Mouse (Mus musculus): Measurements from ENCODE around the gene Gm20388. TPM values are rescaled to one million over a fixed set of nuclear protein-coding genes. Genes with fewer than 3 reads are reported as not detected.

The Gm20388 gene
- polyA plus RNA-seq, 1 experiment from 2014 or later: 5.5 TPM

GRCm38 (mm10) chr8:123872048-123872447 is 3961.4 kb downstream of the Gm20388 start:
- Histone ChIP-seq H3K27ac (no peak overlapping the region), H3K4me1 (no peaks in the 10 kb centered on the region), H3K36me3 (no peaks in the 10 kb centered on the region), H3K4me3 (no peak overlapping the region), H3K27me3 (no peaks in the 10 kb centered on the region), H3K9me3 (no peaks in the 10 kb centered on the region), H3K4me2 (no peak overlapping the region), H3K9ac (no peak overlapping the region)
- 66% methylated on average over 9 of the region's 9 CpGs for WGBS
- no peak for ATAC-seq (ENCODE audit: borderline replicate concordance, extremely low read depth, low FRiP score, low TSS enrichment)

GRCm38 (mm10) chr8:123873364-123873763 is 3962.7 kb downstream of the Gm20388 start:
- H3K36me3 ChIP-seq: no peaks in the 10 kb centered on the region
- H3K9ac ChIP-seq: no peak overlapping the region
- no peaks in the 10 kb centered on the region for H3K27me3 ChIP-seq
- 66% methylated on average over 6 of the region's 6 CpGs for WGBS
- no peaks in the 10 kb centered on the region for H3K4me1 ChIP-seq
- no peak overlapping the region for H3K27ac ChIP-seq
- no peak overlapping the region for H3K4me3 ChIP-seq
- no peak overlapping the region for H3K4me2 ChIP-seq
- ATAC-seq (ENCODE audit: borderline replicate concordance, extremely low read depth, low FRiP score, low TSS enrichment): no peak
- no peaks in the 10 kb centered on the region for H3K9me3 ChIP-seq

GRCm38 (mm10) chr8:123874324-123874723 is 3963.7 kb downstream of the Gm20388 start:
- 71% methylated on average over 11 of the region's 11 CpGs for WGBS
- Histone ChIP-seq H3K36me3 (no peaks in the 10 kb centered on the region), H3K4me2 (no peak overlapping the region), H3K9me3 (no peaks in the 10 kb centered on the region), H3K27me3 (no peaks in the 10 kb centered on the region), H3K4me1 (no peaks in the 10 kb centered on the region), H3K9ac (no peak overlapping the region), H3K27ac (no peak overlapping the region), H3K4me3 (no peak overlapping the region)
- no peak for ATAC-seq (ENCODE audit: borderline replicate concordance, extremely low read depth, low FRiP score, low TSS enrichment)

DNA sequence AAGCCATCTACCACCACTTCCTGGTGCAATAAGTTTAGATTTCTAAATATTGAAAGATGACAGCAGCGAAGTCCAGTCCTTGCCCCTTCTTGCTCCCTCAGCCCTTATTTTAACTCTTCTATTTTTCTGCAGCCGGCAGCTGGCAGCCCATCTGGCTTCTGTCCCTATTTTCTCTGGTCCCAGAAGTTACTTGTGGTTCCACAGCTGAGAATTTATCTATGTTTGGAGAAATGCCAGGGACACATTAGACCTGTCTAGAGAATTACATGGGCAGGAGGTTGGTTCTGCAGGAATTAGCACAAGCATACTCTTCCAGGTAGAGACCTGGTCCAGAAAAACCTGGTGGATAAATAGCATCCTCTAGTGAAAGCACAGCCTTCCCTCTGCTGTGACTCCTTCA is 3967.2 kb downstream of the Gm20388 start:
- Histone ChIP-seq H3K4me2 (no peak overlapping the region), H3K27ac (no peak overlapping the region), H3K4me3 (no peak overlapping the region), H3K9me3 (no peaks in the 10 kb centered on the region), H3K9ac (no peak overlapping the region), H3K27me3 (no peaks in the 10 kb centered on the region), H3K36me3 (no peaks in the 10 kb centered on the region), H3K4me1 (no peaks in the 10 kb centered on the region)
- 40% methylated on average over 2 of the region's 2 CpGs for WGBS
- ATAC-seq (ENCODE audit: borderline replicate concordance, extremely low read depth, low FRiP score, low TSS enrichment): no peak

DNA sequence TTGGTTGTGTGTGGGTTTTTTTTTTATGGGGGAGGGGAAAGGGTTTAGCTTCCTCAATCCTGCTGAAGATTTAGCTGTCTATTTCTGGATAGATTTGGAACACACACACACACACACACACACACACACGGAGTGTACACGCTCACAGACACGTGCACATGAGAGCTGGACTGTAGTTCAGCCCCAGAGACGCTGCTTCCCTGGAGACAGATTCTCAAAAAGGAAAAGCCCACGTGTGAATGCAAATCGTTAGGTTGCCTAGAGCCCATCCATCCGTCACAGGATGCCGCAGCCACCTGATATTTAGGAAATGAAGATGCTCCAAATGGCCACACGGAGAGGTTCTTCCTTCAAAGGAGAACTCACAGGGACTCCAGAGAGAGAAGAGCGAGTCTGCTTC is 3969.6 kb downstream of the Gm20388 start:
- 0 out of 2 replicates have a peak, but pooled peaks cover 4% of the 10 kb centered on the region for H3K4me1 ChIP-seq
- no peak overlapping the region for H3K4me3 ChIP-seq
- ATAC-seq (ENCODE audit: borderline replicate concordance, extremely low read depth, low FRiP score, low TSS enrichment): no peak
- H3K27me3 ChIP-seq: peaks cover 5% of the 10 kb centered on the region; the same call in 1 of the 2 replicates
- no peak overlapping the region for H3K27ac ChIP-seq
- no peaks in the 10 kb centered on the region for H3K9me3 ChIP-seq
- H3K4me2 ChIP-seq: no peak overlapping the region
- H3K36me3 ChIP-seq: no peaks in the 10 kb centered on the region
- no peak overlapping the region for H3K9ac ChIP-seq
- WGBS: 58% methylated on average over 10 of the region's 10 CpGs

DNA sequence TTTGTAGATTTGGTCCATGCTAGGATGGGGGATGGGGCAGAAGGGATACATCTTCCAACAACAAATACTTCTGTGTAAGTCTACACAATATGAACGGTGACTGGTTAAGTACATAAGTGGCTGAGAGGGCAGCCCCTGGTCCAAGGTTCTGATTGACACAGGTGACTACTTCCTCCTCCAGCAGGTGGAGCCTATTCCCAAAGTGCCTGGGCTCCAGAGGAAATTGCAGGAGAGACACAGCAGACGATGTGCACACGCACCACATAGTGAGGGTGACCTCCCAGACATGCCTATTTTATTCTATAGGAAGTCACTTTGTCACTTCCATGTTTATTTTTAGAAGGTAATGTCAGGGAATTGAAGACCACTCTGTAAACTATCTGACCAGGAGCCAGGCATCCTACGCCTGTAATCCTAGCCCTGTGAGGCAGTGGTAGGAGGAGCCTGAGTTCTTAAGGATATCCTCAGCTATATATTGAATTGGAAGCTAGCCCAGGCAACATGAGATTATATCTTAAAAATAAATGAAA is 3970.2 kb downstream of the Gm20388 start:
- Histone ChIP-seq H3K9me3 (no peaks in the 10 kb centered on the region), H3K27ac (no peak overlapping the region), H3K4me3 (no peak overlapping the region), H3K9ac (no peak overlapping the region), H3K4me2 (no peak overlapping the region), H3K36me3 (no peaks in the 10 kb centered on the region), H3K4me1 (0 out of 2 replicates have a peak, but pooled peaks cover 4% of the 10 kb centered on the region), H3K27me3 (peaks cover 8% of the 10 kb centered on the region; the same call in 1 of the 2 replicates)
- WGBS: 25% methylated on average over 4 of the region's 4 CpGs
- no peak for ATAC-seq (ENCODE audit: borderline replicate concordance, extremely low read depth, low FRiP score, low TSS enrichment)

DNA sequence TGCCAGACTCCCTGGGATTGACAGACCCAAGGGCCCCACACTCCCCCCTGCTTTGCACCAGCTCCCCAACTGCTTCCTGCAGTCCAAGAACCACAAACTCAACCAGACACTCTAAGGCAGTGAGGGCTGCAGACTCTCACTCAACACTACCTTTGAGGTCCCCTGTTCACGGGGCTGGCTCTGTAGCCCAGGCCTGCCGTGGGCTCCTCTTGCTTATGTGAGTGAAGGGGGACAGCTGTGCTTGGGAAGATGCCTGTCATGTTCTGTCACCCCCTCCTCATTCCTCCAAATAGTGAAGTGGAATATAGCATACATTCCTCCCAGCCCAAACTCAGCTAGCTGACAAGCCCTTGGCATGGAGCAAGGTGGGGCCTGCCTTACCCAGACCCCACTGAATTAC is 3971.8 kb downstream of the Gm20388 start:
- Histone ChIP-seq H3K4me2 (no peak overlapping the region), H3K36me3 (no peaks in the 10 kb centered on the region), H3K27ac (no peak overlapping the region), H3K9me3 (no peaks in the 10 kb centered on the region), H3K4me1 (0 out of 2 replicates have a peak, but pooled peaks cover 4% of the 10 kb centered on the region), H3K9ac (no peak overlapping the region), H3K4me3 (no peak overlapping the region), H3K27me3 (peaks cover 15% of the 10 kb centered on the region; the same call in 1 of the 2 replicates)
- WGBS: 30% methylated on average over 2 of the region's 2 CpGs
- no peak for ATAC-seq (ENCODE audit: borderline replicate concordance, extremely low read depth, low FRiP score, low TSS enrichment)

- Histone ChIP-seq H3K9ac (no peak overlapping the region), H3K36me3 (no peaks in the 10 kb centered on the region), H3K4me2 (no peak overlapping the region), H3K27ac (no peak overlapping the region), H3K27me3 (peaks cover 15% of the 10 kb centered on the region; the same call in 1 of the 2 replicates), H3K4me1 (0 out of 2 replicates have a peak, but pooled peaks cover 4% of the 10 kb centered on the region), H3K4me3 (no peak overlapping the region), H3K9me3 (no peaks in the 10 kb centered on the region)
- ATAC-seq (ENCODE audit: borderline replicate concordance, extremely low read depth, low FRiP score, low TSS enrichment): no peak
- 68% methylated on average over 4 of the region's 4 CpGs for WGBS
These were observed 3972.5 kb downstream of the Gm20388 start for GRCm38 (mm10) chr8:123883094-123883493.

DNA sequence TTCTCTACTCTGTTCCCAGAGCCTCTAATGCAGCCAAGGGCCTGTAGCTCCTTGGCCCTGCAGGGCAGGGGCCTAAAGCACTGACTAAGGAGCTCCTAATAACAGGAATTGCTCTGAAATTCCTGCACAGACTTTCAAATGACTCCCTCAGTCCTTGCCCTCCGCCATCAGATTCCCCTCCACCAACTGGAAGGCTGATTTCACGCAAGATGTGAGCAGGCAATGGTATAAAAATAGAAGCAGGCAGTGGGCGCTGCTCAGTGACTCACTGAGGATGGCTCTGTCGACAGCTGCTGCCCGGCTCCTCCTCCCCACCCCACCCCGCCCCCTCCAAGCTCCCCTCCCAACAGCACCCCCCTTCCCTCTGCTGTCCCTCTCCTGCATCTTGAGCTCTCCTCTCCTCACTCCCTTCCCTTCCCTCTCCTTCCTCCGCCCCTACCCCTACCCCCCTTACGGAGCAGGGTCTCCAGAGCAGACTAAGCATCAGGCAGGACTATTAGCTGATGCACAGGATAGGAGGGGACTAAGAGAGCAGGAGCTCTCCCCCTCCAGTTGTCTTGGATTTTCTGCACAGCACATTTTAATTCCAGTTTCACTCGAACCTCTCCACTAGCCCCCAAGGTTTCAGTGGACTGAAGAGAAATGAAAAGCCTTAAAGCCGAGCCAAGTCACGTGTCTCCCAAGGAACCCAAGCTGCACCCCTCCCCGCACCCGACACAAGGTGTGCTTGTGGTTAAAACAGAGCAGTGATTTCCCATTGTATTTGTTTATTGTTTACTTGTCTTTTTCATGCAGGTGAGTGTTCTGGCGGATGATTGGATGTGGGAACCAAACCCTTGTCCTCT is 3974.3 kb downstream of the Gm20388 start:
- Histone ChIP-seq H3K4me1 (0 out of 2 replicates have a peak, but pooled peaks cover 4% of the 10 kb centered on the region), H3K9ac (no peak overlapping the region), H3K9me3 (no peaks in the 10 kb centered on the region), H3K27me3 (peaks cover 20% of the 10 kb centered on the region), H3K36me3 (no peaks in the 10 kb centered on the region), H3K4me3 (no peak overlapping the region), H3K4me2 (no peak overlapping the region), H3K27ac (no peak overlapping the region)
- 5% methylated on average over 13 of the region's 14 CpGs for WGBS
- peak; percentile 35; the same call in 1 of the 2 replicates for ATAC-seq (ENCODE audit: borderline replicate concordance, extremely low read depth, low FRiP score, low TSS enrichment)

DNA sequence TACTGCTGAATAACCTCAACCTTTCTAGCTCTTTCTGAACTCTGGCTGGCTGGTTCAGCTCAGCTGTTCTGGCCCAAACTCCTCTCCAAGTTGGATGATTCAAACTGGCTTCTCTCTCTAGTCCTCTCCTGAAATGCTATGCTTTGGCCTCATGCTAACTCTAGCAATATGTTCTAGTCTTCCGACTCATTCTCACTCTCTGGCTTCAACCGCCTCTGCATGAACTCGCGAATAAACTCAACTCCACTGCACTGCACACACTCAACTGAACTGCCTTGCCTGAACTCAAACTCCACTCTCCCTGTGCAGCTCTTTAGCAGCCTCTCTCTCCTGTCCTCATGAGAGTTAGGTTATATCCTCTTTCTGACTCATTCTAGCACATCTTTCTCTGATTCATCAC is 3976.5 kb downstream of the Gm20388 start:
- H3K4me1 ChIP-seq: 0 out of 2 replicates have a peak, but pooled peaks cover 8% of the 10 kb centered on the region
- no peak for ATAC-seq (ENCODE audit: borderline replicate concordance, extremely low read depth, low FRiP score, low TSS enrichment)
- H3K36me3 ChIP-seq: no peaks in the 10 kb centered on the region
- no peaks in the 10 kb centered on the region for H3K9me3 ChIP-seq
- 86% methylated on average over 4 of the region's 4 CpGs for WGBS
- no peak overlapping the region for H3K27ac ChIP-seq
- H3K4me3 ChIP-seq: no peak overlapping the region
- H3K27me3 ChIP-seq: peaks cover 42% of the 10 kb centered on the region
- H3K9ac ChIP-seq: no peak overlapping the region
- H3K4me2 ChIP-seq: no peak overlapping the region

DNA sequence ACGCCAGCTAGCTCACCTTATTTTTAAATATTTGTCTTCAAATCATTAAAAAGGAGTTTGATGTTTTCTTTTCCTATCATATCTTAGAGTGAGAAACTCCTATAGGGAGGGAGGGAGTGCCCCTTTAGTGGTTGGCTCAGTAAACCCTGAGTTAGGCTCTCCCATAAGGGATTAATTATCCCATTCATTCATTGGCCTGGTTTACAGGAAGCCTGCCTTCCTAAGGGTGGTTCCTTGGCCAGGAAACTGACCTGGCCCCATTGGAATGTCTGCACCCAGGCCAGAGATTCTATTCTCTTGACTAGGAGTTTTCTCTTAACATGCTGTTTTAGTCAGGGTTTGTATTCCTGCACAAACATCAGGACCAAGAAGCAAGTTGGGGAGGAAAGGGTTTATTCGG is 3977.3 kb downstream of the Gm20388 start:
- no peaks in the 10 kb centered on the region for H3K36me3 ChIP-seq
- peaks cover 50% of the 10 kb centered on the region for H3K27me3 ChIP-seq
- no peaks in the 10 kb centered on the region for H3K9me3 ChIP-seq
- H3K4me3 ChIP-seq: no peak overlapping the region
- 75% methylated on average over 2 of the region's 2 CpGs for WGBS
- 0 out of 2 replicates have a peak, but pooled peaks cover 8% of the 10 kb centered on the region for H3K4me1 ChIP-seq
- no peak overlapping the region for H3K4me2 ChIP-seq
- no peak overlapping the region for H3K27ac ChIP-seq
- ATAC-seq (ENCODE audit: borderline replicate concordance, extremely low read depth, low FRiP score, low TSS enrichment): no peak
- no peak overlapping the region for H3K9ac ChIP-seq

DNA sequence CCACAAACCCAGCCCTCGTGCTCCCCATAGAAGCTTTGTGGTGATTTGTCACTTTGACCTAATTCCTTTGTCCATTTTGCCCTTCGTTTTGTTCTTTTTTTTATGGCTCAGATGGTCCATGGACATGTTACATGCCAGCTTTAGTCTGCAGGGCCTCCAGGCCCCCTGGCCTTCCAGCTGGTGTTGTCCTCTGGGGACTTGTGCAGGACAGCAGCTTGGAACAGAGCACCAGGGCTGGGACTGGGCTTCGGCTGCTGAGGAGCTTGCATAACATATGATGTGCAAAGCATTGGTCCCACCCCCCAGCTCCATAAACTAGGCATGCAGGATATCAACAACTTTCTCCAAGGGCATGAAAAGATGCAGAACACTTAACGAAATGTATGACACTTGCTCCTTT is 3979.2 kb downstream of the Gm20388 start:
- H3K4me2 ChIP-seq: no peak overlapping the region

More for the DNA sequence above, 3979.2 kb downstream of the Gm20388 start:
- no peak for ATAC-seq (ENCODE audit: borderline replicate concordance, extremely low read depth, low FRiP score, low TSS enrichment)
- no peak overlapping the region for H3K9ac ChIP-seq
- no peak overlapping the region for H3K4me3 ChIP-seq
- no peak overlapping the region for H3K27ac ChIP-seq
- H3K4me1 ChIP-seq: 0 out of 2 replicates have a peak, but pooled peaks cover 3% of the 10 kb centered on the region
- H3K9me3 ChIP-seq: no peaks in the 10 kb centered on the region
- 57% methylated on average over 4 of the region's 4 CpGs for WGBS
- no peaks in the 10 kb centered on the region for H3K36me3 ChIP-seq
- peaks cover 63% of the 10 kb centered on the region for H3K27me3 ChIP-seq

Measured in lung, embryonic 15.5 days (tissue).